Mouse (Mus musculus): Measurements from ENCODE around the gene Mst1r. TPM values are rescaled to one million over a fixed set of nuclear protein-coding genes. Genes with fewer than 3 reads are reported as not detected.

Mst1r gene
- total RNA-seq, 2 experiments from 2014 or later: 2.9 to 3.1 TPM

DNA sequence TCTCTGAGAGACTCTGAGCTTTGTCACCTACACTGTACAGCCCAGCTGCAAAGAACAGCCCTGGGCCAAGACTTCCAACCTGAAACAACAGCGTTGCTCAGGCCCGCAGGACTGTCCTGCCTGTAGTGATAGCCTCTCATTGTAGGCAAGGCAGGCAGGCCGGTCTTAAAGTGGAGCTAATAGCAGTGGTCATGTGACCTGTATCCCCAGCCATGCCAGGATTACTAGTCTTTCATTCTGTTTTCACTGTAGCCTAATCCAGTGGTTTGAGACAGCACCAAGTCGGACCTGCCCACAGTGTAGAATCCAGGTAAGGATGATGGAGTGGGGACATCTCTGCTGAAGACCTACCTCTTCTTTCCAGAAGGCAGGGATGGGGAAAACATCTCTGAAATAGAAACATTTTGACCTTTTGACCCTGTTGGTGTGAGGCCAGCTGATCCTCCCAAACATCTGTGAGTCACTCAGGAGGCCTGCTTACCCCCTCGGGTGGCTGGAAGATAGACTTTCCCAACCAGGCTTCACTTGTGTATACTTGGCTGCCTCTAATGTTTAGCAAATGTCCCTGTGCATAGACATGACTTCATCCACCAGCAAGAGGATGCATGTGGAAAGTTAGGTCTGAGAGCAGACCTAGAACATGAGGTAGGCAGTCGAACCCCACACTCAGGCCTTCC, 49.1 kb downstream of the Mst1r start:
- DNase-seq: no peak

DNA sequence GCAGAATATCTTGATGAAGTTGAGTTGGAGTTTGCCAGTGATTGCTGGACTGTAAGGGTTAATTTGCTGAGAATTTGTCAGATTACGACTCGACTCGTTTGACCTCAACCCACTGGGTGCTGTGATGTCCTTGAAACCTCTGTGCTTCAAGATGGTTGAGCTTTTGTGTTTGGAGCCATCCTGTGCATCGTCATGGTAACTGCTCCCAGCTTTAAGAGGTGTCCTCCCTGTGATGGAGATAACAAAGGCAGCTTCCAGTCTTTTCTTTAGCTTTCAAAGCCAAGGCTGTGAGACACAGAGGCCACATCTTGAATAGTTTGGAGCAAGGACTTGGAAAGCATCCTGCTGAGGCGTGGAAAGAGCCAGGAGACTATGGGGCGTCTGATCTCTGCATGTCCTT, 50.5 kb downstream of the Mst1r start:
- DNase-seq: no peak

DNA sequence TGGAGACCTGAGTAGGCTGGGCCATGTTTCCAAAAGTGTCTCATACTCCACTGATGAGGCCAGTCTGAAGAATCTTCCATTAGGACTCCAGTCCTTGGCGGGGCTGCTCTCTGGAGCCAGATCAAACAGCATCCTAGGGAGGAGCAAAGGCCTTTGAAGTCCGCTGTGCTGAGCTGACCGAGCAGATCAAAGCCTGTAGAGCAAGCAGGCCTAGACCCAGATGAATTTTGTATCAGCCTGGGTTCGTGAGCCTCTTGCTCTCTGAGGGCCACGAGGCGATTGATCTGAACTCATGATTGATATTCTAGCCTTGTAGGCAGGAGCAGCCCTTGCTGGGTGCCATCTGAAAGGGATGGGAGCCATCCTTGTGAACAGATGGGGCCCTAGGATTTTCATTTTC, 53.2 kb downstream of the Mst1r start:
- no peak for DNase-seq

DNA sequence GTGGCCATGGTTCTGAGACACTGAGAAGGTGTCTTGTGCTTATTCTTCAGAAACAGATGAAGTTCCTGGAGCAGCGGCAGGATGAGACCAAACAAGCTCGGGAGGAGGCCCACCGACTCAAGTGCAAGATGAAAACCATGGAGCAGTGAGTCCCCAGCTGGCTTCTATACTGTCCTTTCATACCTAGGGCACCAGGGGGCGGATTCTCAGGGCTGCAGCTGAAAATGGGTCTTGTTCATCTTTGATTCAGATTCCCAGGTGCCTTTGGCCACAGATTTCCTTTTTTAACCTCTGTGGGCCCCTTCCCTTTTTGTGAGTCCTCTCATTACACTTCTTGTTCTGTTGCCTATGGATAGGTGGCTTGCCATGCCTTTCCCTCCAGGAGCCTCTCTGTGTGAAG, 54.3 kb downstream of the Mst1r start:
- no peak for DNase-seq

DNA sequence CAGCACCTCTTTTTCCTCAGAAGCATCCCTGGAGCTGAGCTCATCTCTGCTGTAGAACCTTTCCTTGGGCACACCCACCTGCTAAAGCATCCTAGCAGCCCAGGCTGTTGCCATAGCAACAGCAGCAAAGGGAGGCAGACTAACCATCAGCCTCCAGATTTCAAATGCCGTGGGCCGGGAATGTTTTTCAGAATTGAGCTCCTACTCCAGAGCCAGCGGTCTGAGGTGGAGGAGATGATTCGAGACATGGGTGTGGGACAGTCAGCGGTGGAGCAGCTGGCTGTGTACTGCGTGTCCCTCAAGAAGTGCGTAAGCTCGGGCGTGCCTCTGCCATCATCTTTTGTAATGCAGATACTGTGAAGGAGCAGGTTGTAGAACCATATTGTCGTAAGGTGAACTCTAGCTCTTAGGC, 54.7 kb downstream of the Mst1r start:
- DNase-seq: no peak

DNA sequence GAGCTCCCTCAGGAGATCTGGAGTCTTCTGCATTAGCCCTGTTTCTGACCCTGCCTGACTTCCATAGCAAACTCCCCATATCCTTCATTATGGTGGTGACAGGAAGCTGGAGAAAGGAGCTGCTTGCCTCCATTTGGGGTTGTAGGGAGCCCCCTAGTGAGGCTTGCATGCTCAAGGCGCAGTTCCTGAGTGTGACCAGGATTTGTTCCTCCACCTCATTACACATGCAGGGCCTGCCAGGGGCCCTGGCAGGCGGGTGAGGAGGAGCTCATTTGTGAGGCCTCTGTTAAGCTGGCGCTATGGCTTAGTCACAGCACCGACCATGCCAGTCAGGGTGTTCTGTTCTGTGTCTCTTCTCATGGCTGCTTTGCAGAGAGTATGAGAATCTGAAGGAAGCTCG, 55.2 kb downstream of the Mst1r start:
- DNase-seq: peak; percentile 47

DNA sequence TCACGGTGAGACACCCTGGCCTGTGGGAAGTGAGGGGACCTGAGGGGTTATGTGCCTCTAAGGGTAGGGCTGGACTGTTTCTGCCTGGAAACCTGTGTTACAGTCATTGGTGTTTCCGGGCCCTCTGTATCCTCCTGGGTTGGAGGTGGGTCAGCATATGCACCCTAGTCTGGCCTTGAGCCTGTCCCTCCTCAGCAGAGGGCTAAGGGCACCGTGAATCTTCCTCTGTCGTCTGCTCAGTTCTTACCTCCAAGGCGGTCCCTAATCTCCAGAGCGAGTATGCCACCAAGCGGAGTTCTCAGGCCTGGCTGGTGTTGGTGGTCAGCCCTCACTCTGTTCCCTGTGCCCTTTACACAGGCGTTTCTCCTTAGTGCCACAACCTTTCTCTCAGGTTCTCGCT, 56.2 kb downstream of the Mst1r start:
- no peak for DNase-seq

DNA sequence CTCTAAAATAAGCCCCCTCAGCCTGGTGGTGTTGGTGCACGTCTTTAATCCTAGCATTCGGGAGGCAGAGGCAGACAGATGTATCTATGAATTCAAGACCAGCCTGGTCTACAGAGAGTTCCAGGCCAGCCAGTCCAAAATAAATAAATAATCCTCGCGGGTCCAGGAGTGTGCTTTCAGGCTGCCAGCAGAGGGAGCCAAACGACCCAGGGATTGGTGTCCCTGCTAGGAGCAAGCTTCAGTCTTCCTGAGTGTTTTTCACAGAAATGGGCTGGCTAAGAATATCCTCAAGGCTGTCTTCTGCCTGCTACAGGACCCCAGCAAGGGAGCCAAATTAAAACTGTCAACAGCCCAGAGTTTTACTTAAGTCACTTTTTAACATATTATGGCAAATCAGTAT, 57.0 kb downstream of the Mst1r start:
- peak; percentile 94 for DNase-seq

DNA sequence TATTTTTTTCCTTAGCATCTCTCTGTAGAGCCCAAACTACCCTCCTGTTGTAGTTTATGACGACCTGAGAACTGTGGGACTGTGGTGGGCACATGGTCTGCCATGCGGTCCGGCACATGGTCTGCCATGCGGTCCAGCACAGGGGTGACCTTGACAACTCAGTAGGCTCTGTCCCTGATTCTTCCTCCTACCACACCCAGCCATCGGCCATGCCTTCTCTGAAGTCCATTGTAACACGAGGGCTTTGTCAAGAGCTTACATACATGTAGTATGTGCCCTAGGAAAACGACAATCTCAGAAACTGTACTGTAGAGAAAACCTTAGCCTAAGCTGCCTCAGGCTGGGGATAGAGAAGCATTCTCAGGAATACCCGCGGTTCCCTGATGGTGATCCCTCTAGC, 58.0 kb downstream of the Mst1r start:
- no peak for DNase-seq

DNA sequence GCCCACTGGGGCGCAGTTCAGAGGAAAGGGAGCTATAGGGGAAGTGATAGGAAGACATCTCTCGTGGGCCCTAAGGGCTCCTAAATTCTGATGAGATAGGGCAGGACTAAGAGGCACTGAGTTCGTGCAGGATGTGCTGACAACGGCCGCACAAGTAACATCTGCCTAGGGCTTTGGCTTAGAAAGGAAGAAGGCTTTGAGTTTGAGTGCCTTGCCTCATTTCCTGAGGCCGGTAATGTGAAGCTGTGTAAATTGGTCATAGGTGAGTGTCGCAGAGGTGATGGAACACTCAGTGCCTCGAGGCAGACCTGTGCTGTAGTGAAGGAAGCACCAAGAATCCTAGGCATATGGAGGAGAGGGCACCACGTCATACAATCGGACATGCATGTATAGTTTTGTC, 60.0 kb downstream of the Mst1r start:
- no peak for DNase-seq

DNA sequence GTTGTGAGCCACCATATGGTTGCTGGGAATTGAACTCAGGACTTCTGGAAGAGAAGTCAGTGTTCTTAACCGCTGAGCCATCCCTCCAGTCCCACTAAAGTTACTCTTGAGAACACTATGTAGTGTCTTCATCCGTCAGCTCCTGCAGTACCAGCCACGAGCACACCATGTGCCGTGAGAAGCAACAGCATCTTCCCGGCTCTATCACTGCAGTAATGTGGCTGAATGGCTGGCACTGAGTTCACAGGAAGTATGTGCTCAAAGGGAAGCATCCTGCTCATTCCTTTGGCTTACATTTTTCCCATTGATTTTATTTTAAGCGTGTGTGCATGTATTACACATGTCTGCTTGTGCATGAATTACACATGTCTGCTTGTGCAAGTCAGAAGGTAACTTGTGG, 60.8 kb downstream of the Mst1r start:
- DNase-seq: no peak

DNA sequence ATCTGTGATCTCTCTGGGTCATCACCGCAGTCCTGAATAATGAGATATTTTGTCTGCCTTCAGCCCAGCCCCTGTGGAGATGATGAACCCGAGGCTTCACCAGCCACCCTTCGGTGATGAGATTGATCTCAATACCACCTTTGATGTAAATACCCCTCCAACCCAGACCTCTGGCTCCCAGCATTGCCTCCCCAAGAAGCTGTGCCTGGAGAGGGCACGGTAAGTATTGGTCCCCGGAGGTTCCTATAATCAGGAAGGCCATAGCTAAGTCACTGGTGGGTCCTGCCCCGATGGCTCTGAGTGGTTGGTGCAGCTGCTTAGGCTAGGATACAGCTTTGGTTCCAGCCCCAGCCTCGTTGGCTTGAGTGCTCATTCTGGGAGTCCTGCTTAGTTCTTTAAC, 61.9 kb downstream of the Mst1r start:
- DNase-seq: no peak

Other genes starting within 250 kb of the Mst1r start
- 1 to 10 TPM; 8.0 to 8.1 TPM for gene Slc38a3, start 237.3 kb upstream of the Mst1r start, total RNA-seq (2021)
- not detected for gene Gnat1, start 227.2 kb upstream of the Mst1r start, total RNA-seq (2021)
- gene Sema3f, start 196.4 kb upstream of the Mst1r start, total RNA-seq (2021): 10 to 100 TPM; 18.7 to 20.9 TPM
- 10 to 100 TPM; 65.4 to 73.1 TPM for gene Rbm5, start 135.9 kb upstream of the Mst1r start, total RNA-seq (2021)
- gene Rbm6, start 33.6 kb upstream of the Mst1r start, total RNA-seq (2021): 10 to 100 TPM; 40.3 to 40.6 TPM
- gene Mon1a, start 18.7 kb upstream of the Mst1r start, total RNA-seq (2021): 1 to 10 TPM; 6.1 TPM
- not detected for gene Actl11, start 21.6 kb downstream of the Mst1r start, total RNA-seq (2021)
- gene Camkv, start 28.8 kb downstream of the Mst1r start, total RNA-seq (2021): not detected
- gene Traip, start 43.3 kb downstream of the Mst1r start, total RNA-seq (2021): 10 to 100 TPM in 1 of 2 experiments, 1 to 10 TPM in 1; 7.4 to 10.5 TPM
- gene Uba7, start 68.6 kb downstream of the Mst1r start, total RNA-seq (2021): 10 to 100 TPM; 13.6 to 13.9 TPM
- gene Gm20661, start 76.2 kb downstream of the Mst1r start, total RNA-seq (2021): 1 to 10 TPM in 1 of 2 experiments, under 1 TPM in 1; 0.72 to 1.2 TPM
- 10 to 100 TPM; 24.8 to 27.7 TPM for gene Inka1, start 79.0 kb downstream of the Mst1r start, total RNA-seq (2021)
- 1 to 10 TPM; 1.4 to 2.1 TPM for gene Cdhr4, start 85.6 kb downstream of the Mst1r start, total RNA-seq (2021)
- 1 to 10 TPM in 1 of 2 experiments, under 1 TPM in 1; 0.17 to 1.6 TPM for gene Gm20662, start 89.5 kb downstream of the Mst1r start, total RNA-seq (2021)
- gene Ip6k1, start 95.6 kb downstream of the Mst1r start, total RNA-seq (2021): 10 to 100 TPM; 48.3 to 55.4 TPM
- 10 to 100 TPM; 14.2 to 17.1 TPM for gene Gmppb, start 142.4 kb downstream of the Mst1r start, total RNA-seq (2021)
- gene Amigo3, start 146.3 kb downstream of the Mst1r start, total RNA-seq (2021): 1 to 10 TPM; 2.3 to 2.6 TPM
- gene Mst1, start 173.6 kb downstream of the Mst1r start, total RNA-seq (2021): not detected
- gene Rnf123, start 176.5 kb downstream of the Mst1r start, total RNA-seq (2021): 10 to 100 TPM; 62.6 to 63.4 TPM
- gene Apeh, start 187.7 kb downstream of the Mst1r start, total RNA-seq (2021): 10 to 100 TPM; 42.2 to 45.1 TPM

Data from heart, postnatal 4 days (tissue).